Mouse (Mus musculus): Measurements from ENCODE around the gene Ppp1r13b.

The Ppp1r13b gene

GRCm38 (mm10) chr12:111813111-111813765 is 94.7 kb downstream of the Ppp1r13b start:
- H3K27me3 ChIP-seq (ENCODE audit: control insufficient read depth, insufficient read depth, low read length, poor library complexity, severe bottlenecking) = no peaks in the 10 kb centered on the region
- DNase-seq (ENCODE audit: low read depth, low spot score) = no peak
- H3K36me3 ChIP-seq (ENCODE audit: control insufficient read depth, insufficient read depth, low read length, poor library complexity, severe bottlenecking) = no peaks in the 10 kb centered on the region

- no peaks in the 10 kb centered on the region for H3K27me3 ChIP-seq (ENCODE audit: control insufficient read depth, insufficient read depth, low read length, poor library complexity, severe bottlenecking)
- no peak for DNase-seq (ENCODE audit: low read depth, low spot score)
Observed at GRCm38 (mm10) chr12:111812611-111813010, 95.3 kb downstream of the Ppp1r13b start.

GRCm38 (mm10) chr12:111812075-111812474 is 95.8 kb downstream of the Ppp1r13b start:
- no peak for DNase-seq (ENCODE audit: low read depth, low spot score)
- H3K36me3 ChIP-seq (ENCODE audit: control insufficient read depth, insufficient read depth, low read length, poor library complexity, severe bottlenecking) = no peaks in the 10 kb centered on the region
- H3K27me3 ChIP-seq (ENCODE audit: control insufficient read depth, insufficient read depth, low read length, poor library complexity, severe bottlenecking) = no peaks in the 10 kb centered on the region

More at GRCm38 (mm10) chr12:111812611-111813010, 95.3 kb downstream of the Ppp1r13b start:
- no peaks in the 10 kb centered on the region for H3K36me3 ChIP-seq (ENCODE audit: control insufficient read depth, insufficient read depth, low read length, poor library complexity, severe bottlenecking)

- Histone ChIP-seq H3K27me3 (ENCODE audit: control insufficient read depth, insufficient read depth, low read length, poor library complexity, severe bottlenecking) (no peaks in the 10 kb centered on the region), H3K36me3 (ENCODE audit: control insufficient read depth, insufficient read depth, low read length, poor library complexity, severe bottlenecking) (no peaks in the 10 kb centered on the region; the same call in 1 of the 2 replicates)
- DNase-seq (ENCODE audit: low read depth, low spot score) = peak; percentile 63
Observed at GRCm38 (mm10) chr12:111809762-111810161, 98.1 kb downstream of the Ppp1r13b start.

- no peak for DNase-seq (ENCODE audit: low read depth, low spot score)
- H3K36me3 ChIP-seq (ENCODE audit: control insufficient read depth, insufficient read depth, low read length, poor library complexity, severe bottlenecking) = no peaks in the 10 kb centered on the region; the same call in 1 of the 2 replicates
- H3K27me3 ChIP-seq (ENCODE audit: control insufficient read depth, insufficient read depth, low read length, poor library complexity, severe bottlenecking) = no peaks in the 10 kb centered on the region
Observed at GRCm38 (mm10) chr12:111808775-111809174, 99.1 kb downstream of the Ppp1r13b start.

GRCm38 (mm10) chr12:111803538-111803937 is 104.4 kb downstream of the Ppp1r13b start:
- Histone ChIP-seq H3K36me3 (ENCODE audit: control insufficient read depth, insufficient read depth, low read length, poor library complexity, severe bottlenecking) (peaks cover 3% of the 10 kb centered on the region), H3K27me3 (ENCODE audit: control insufficient read depth, insufficient read depth, low read length, poor library complexity, severe bottlenecking) (no peaks in the 10 kb centered on the region)
- no peak for DNase-seq (ENCODE audit: low read depth, low spot score)

GRCm38 (mm10) chr12:111800459-111801183 is 107.3 kb downstream of the Ppp1r13b start:
- Histone ChIP-seq H3K27me3 (ENCODE audit: control insufficient read depth, insufficient read depth, low read length, poor library complexity, severe bottlenecking) (no peaks in the 10 kb centered on the region), H3K36me3 (ENCODE audit: control insufficient read depth, insufficient read depth, low read length, poor library complexity, severe bottlenecking) (peaks cover 3% of the 10 kb centered on the region)
- no peak for DNase-seq (ENCODE audit: low read depth, low spot score)

- DNase-seq (ENCODE audit: low read depth, low spot score) = no peak
- Histone ChIP-seq H3K27me3 (ENCODE audit: control insufficient read depth, insufficient read depth, low read length, poor library complexity, severe bottlenecking) (no peaks in the 10 kb centered on the region), H3K36me3 (ENCODE audit: control insufficient read depth, insufficient read depth, low read length, poor library complexity, severe bottlenecking) (peaks cover 4% of the 10 kb centered on the region)
Observed at GRCm38 (mm10) chr12:111798493-111798892, 109.4 kb downstream of the Ppp1r13b start.

- no peak for DNase-seq (ENCODE audit: low read depth, low spot score)
- no peaks in the 10 kb centered on the region for H3K27me3 ChIP-seq (ENCODE audit: control insufficient read depth, insufficient read depth, low read length, poor library complexity, severe bottlenecking)
- peaks cover 5% of the 10 kb centered on the region for H3K36me3 ChIP-seq (ENCODE audit: control insufficient read depth, insufficient read depth, low read length, poor library complexity, severe bottlenecking)
Observed at GRCm38 (mm10) chr12:111797251-111797650, 110.7 kb downstream of the Ppp1r13b start.

- no peak for DNase-seq (ENCODE audit: low read depth, low spot score)
- H3K27me3 ChIP-seq (ENCODE audit: control insufficient read depth, insufficient read depth, low read length, poor library complexity, severe bottlenecking) = no peaks in the 10 kb centered on the region
- H3K36me3 ChIP-seq (ENCODE audit: control insufficient read depth, insufficient read depth, low read length, poor library complexity, severe bottlenecking) = peaks cover 5% of the 10 kb centered on the region
Observed at GRCm38 (mm10) chr12:111795180-111795895, 112.6 kb downstream of the Ppp1r13b start.

GRCm38 (mm10) chr12:111794526-111795179 is 113.3 kb downstream of the Ppp1r13b start:
- H3K36me3 ChIP-seq (ENCODE audit: control insufficient read depth, insufficient read depth, low read length, poor library complexity, severe bottlenecking) = peaks cover 5% of the 10 kb centered on the region
- H3K27me3 ChIP-seq (ENCODE audit: control insufficient read depth, insufficient read depth, low read length, poor library complexity, severe bottlenecking) = no peaks in the 10 kb centered on the region
- no peak for DNase-seq (ENCODE audit: low read depth, low spot score)

- Histone ChIP-seq H3K36me3 (ENCODE audit: control insufficient read depth, insufficient read depth, low read length, poor library complexity, severe bottlenecking) (peaks cover 5% of the 10 kb centered on the region), H3K27me3 (ENCODE audit: control insufficient read depth, insufficient read depth, low read length, poor library complexity, severe bottlenecking) (no peaks in the 10 kb centered on the region)
- no peak for DNase-seq (ENCODE audit: low read depth, low spot score)
Observed at GRCm38 (mm10) chr12:111794102-111794501, 113.8 kb downstream of the Ppp1r13b start.

- no peak for DNase-seq (ENCODE audit: low read depth, low spot score)
- Histone ChIP-seq H3K27me3 (ENCODE audit: control insufficient read depth, insufficient read depth, low read length, poor library complexity, severe bottlenecking) (no peaks in the 10 kb centered on the region), H3K36me3 (ENCODE audit: control insufficient read depth, insufficient read depth, low read length, poor library complexity, severe bottlenecking) (peaks cover 5% of the 10 kb centered on the region)
Observed at GRCm38 (mm10) chr12:111791474-111792104, 116.3 kb downstream of the Ppp1r13b start.

- DNase-seq (ENCODE audit: low read depth, low spot score) = no peak
- H3K36me3 ChIP-seq (ENCODE audit: control insufficient read depth, insufficient read depth, low read length, poor library complexity, severe bottlenecking) = peaks cover 5% of the 10 kb centered on the region
- no peaks in the 10 kb centered on the region for H3K27me3 ChIP-seq (ENCODE audit: control insufficient read depth, insufficient read depth, low read length, poor library complexity, severe bottlenecking)
Observed at GRCm38 (mm10) chr12:111790631-111791030, 117.3 kb downstream of the Ppp1r13b start.

Data from splenic B cell, adult 2 months (primary cell).